Mouse (Mus musculus) E14TG2a.4 (cell line): ENCODE measurements around the gene 1700001C02Rik.

Experiments
- CTCF ChIP-seq: conservative IDR thresholded peaks from 2 replicates; pipeline ENCODE4 v1.5.1; 2014; ENCODE audit warnings: low read length
- POU5F1 ChIP-seq: IDR thresholded peaks from 2 replicates; pipeline ENCODE4 v1.6.1; 2014; ENCODE audit warnings: low read length, borderline replicate concordance

DNA sequence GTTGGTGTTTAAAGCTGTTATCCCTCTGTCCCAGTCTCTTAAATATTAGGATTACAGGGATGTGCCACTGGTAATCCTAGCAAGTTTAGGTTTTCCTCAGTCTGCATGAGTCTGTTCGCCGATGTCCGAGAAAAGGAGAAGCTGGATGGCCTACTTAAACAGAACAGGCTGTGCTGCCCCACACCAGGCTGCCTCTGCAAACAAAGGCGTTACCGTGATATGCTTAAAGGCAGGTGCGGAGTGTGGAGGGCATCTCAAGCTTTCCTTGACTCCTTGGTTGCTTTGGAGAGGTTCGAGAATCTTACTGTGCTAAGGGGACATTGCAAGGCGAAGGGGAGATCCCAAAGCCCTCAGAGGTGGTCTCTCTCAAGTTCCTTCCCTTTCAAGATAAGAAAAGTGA is 31.0 kb downstream of the 1700001C02Rik start:
- no peak for TF ChIP-seq CTCF
- TF ChIP-seq POU5F1 = no peak
